Mouse (Mus musculus) heart, postnatal 0 days (tissue): ENCODE data around the gene Ywhah. TPM values are rescaled to one million over a fixed set of nuclear protein-coding genes. Genes with fewer than 3 reads are reported as not detected.

ENCODE experiments used
- ATAC-seq: fragments of 200-750 bp; cut with Nextera tagmentation; 2 replicates; pipeline ENCODE4 v1.8.0; 2017; ENCODE audit warnings: low read depth, moderate number of reproducible peaks, moderate library complexity; ENCODE audit not compliant: insufficient read depth
- DNase-seq: peaks from one replicate; pipeline ENCODE4 v3.0.0-alpha.2; 2016; ENCODE audit warnings: low spot score
- H3K27ac ChIP-seq: fragments of 300-500 bp; sonication (generic); 2 replicates; pipeline ENCODE4 v1.5.1; 2014; ENCODE audit warnings: low read depth, mild to moderate bottlenecking
- H3K27me3 ChIP-seq: fragments of 300-500 bp; sonication (generic); 2 replicates; pipeline ENCODE4 v1.6.1; 2014; ENCODE audit warnings: low read length, mixed read lengths; ENCODE audit not compliant: control insufficient read depth, insufficient read depth
- H3K36me3 ChIP-seq: fragments of 300-500 bp; sonication (generic); replicated peaks from 2 replicates; pipeline ENCODE4 v1.6.1; 2014; ENCODE audit warnings: low read length, mixed read lengths; ENCODE audit not compliant: control insufficient read depth, insufficient read depth
- H3K4me1 ChIP-seq: fragments of 300-500 bp; sonication (generic); 2 replicates; pipeline ENCODE4 v1.6.1; 2014; ENCODE audit warnings: antibody characterized with exemption; ENCODE audit not compliant: control insufficient read depth, insufficient read depth
- H3K4me2 ChIP-seq: fragments of 300-500 bp; sonication (generic); 2 replicates; pipeline ENCODE4 v1.6.1; 2014; ENCODE audit warnings: low read depth, mild to moderate bottlenecking, low read length, moderate library complexity
- H3K4me3 ChIP-seq: fragments of 300-500 bp; sonication (generic); 2 replicates; pipeline ENCODE4 v1.5.1; 2014; ENCODE audit warnings: low read depth, low read length
- H3K9ac ChIP-seq: fragments of 300-500 bp; sonication (generic); replicated peaks from 2 replicates; pipeline ENCODE4 v1.6.1; 2014; ENCODE audit warnings: low read depth, low read length, mixed read lengths
- H3K9me3 ChIP-seq: fragments of 300-500 bp; sonication (generic); replicated peaks from 2 replicates; pipeline ENCODE4 v1.6.1; 2016; ENCODE audit warnings: low read length; ENCODE audit not compliant: control insufficient read depth
- CTCF ChIP-seq: IDR thresholded peaks from 2 replicates; pipeline ENCODE4 v1.5.1; 2016; ENCODE audit warnings: antibody characterized with exemption, control low read depth, low read depth
- EP300 ChIP-seq: IDR thresholded peaks from 2 replicates; pipeline ENCODE4 v1.6.1; 2016; ENCODE audit warnings: antibody characterized with exemption, low read depth
- WGBS: fragments of 180-500 bp; shearing (Covaris S2); extraction: QIAGEN DNeasy Blood & Tissue Kit; methylation state at CpG from one replicate; pipeline ENCODE4 v1.1.7; 2014; 5-methylcytosine and 5-hydroxymethylcytosine counted together
- polyA plus RNA-seq: library from polyadenylated mRNA; unstranded; fragments of >200 nt; fragmentation: Nextera tagmentation; extraction: Ambion mirVana; gene quantifications from 2 replicates; pipeline ENCODE4 v1.2.1, GENCODE M21; 2015
- total RNA-seq: library from RNA; depleted of rRNA; stranded (reverse); fragments of >200 nt; gene quantifications from 2 replicates; pipeline ENCODE4 v1.2.3, GENCODE M21; 2014; ENCODE audit warnings: low replicate concordance

The Ywhah gene
- total and polyA plus RNA-seq, 2 experiments from 2014 or later = 132 to 267 TPM

- H3K9me3 ChIP-seq = no peaks in the 10 kb centered on the region
- no peak for DNase-seq
- H3K9ac ChIP-seq = no peak overlapping the region
- peaks cover 37% of the 10 kb centered on the region for H3K4me1 ChIP-seq
- H3K27ac ChIP-seq = no peak overlapping the region
- no peak for ATAC-seq
- no peak overlapping the region for H3K4me3 ChIP-seq
- H3K27me3 ChIP-seq = no peaks in the 10 kb centered on the region
- 0 out of 2 replicates have a peak, but pooled peaks cover 15% of the 10 kb centered on the region for H3K36me3 ChIP-seq
- TF ChIP-seq CTCF = peak; percentile 51
- no peak for TF ChIP-seq EP300
- peak overlapping the region; percentile 7; the same call in 1 of the 2 replicates for H3K4me2 ChIP-seq
- 77% methylated on average over 2 of the region's 2 CpGs for WGBS
Measured at GRCm38 (mm10) chr5:33021622-33022021, 3.0 kb downstream of the Ywhah start.

- DNase-seq = no peak
- 0 out of 2 replicates have a peak overlapping the region, but pooled peaks have one; percentile 1 for H3K4me2 ChIP-seq
- WGBS = 61% methylated on average over 4 of the region's 4 CpGs
- no peaks in the 10 kb centered on the region for H3K27me3 ChIP-seq
- TF ChIP-seq CTCF = no peak
- no peak for TF ChIP-seq EP300
- H3K9me3 ChIP-seq = no peaks in the 10 kb centered on the region
- peaks cover 27% of the 10 kb centered on the region for H3K4me1 ChIP-seq
- peaks cover 20% of the 10 kb centered on the region; the same call in 1 of the 2 replicates for H3K36me3 ChIP-seq
- no peak for ATAC-seq
- H3K27ac ChIP-seq = peak overlapping the region; percentile 34; the same call in 1 of the 2 replicates
- no peak overlapping the region for H3K4me3 ChIP-seq
- peak overlapping the region; percentile 26; the same call in 1 of the 2 replicates for H3K9ac ChIP-seq
Measured at GRCm38 (mm10) chr5:33023337-33023736, 4.7 kb downstream of the Ywhah start.

- TF ChIP-seq CTCF (no peak), EP300 (no peak)
- Histone ChIP-seq H3K27ac (peak overlapping the region; percentile 27; the same call in 1 of the 2 replicates), H3K27me3 (no peaks in the 10 kb centered on the region), H3K4me2 (no peak overlapping the region), H3K4me3 (no peak overlapping the region), H3K9ac (no peak overlapping the region), H3K9me3 (no peaks in the 10 kb centered on the region), H3K4me1 (peaks cover 33% of the 10 kb centered on the region), H3K36me3 (peaks cover 20% of the 10 kb centered on the region; the same call in 1 of the 2 replicates)
- DNase-seq = no peak
- ATAC-seq = no peak
- WGBS = 33% methylated on average over 5 of the region's 5 CpGs
Measured at GRCm38 (mm10) chr5:33024474-33024873, 5.9 kb downstream of the Ywhah start.

- Histone ChIP-seq H3K27ac (no peak overlapping the region; the same call in 1 of the 2 replicates), H3K4me2 (no peak overlapping the region), H3K9me3 (no peaks in the 10 kb centered on the region), H3K4me3 (no peak overlapping the region), H3K9ac (no peak overlapping the region), H3K27me3 (no peaks in the 10 kb centered on the region), H3K36me3 (peaks cover 16% of the 10 kb centered on the region; the same call in 1 of the 2 replicates), H3K4me1 (peaks cover 13% of the 10 kb centered on the region)
- no peak for ATAC-seq
- TF ChIP-seq EP300 = no peak
- no peak for TF ChIP-seq CTCF
- WGBS = 29% methylated on average over 2 of the region's 2 CpGs
- DNase-seq = no peak
Measured at GRCm38 (mm10) chr5:33028656-33029055, 10.0 kb downstream of the Ywhah start.

- DNase-seq (no peak), ATAC-seq (no peak)
- Histone ChIP-seq H3K4me2 (no peak overlapping the region), H3K4me3 (no peak overlapping the region), H3K27me3 (no peaks in the 10 kb centered on the region), H3K27ac (no peak overlapping the region), H3K9me3 (no peaks in the 10 kb centered on the region), H3K4me1 (peaks cover 6% of the 10 kb centered on the region), H3K36me3 (peaks cover 12% of the 10 kb centered on the region; the same call in 1 of the 2 replicates), H3K9ac (no peak overlapping the region)
- WGBS = 61% methylated on average over 4 of the region's 4 CpGs
- no peak for TF ChIP-seq CTCF
- TF ChIP-seq EP300 = no peak
Measured at GRCm38 (mm10) chr5:33030425-33031175, 12.0 kb downstream of the Ywhah start.
